Mouse (Mus musculus) heart, postnatal 10 days (tissue): ENCODE data around the gene Slc25a29. TPM values are rescaled to one million over a fixed set of nuclear protein-coding genes. Genes with fewer than 3 reads are reported as not detected.
"Not testable (repeated sequence)": the region's sequence is repeated elsewhere in the genome, so short reads cannot be mapped to it uniquely, and the experiment has no call there.

Experiments used
- DNase-seq, 2 experiments: peaks; one replicate each; pipeline ENCODE4 v3.0.0; 2021
- intact Hi-C: fragments of 180-260 bp; cut with DNase I; formaldehyde crosslinking; loops from one replicate; pipeline ENCODE4 v1.15.1; 2025
- total RNA-seq, 2 experiments: library from RNA; stranded (reverse); gene quantifications; 2 replicates each; pipeline ENCODE4 v1.2.3; 2021

The Slc25a29 gene
- total RNA-seq = 1 to 10 TPM; 2.4 to 2.8 TPM

DNA sequence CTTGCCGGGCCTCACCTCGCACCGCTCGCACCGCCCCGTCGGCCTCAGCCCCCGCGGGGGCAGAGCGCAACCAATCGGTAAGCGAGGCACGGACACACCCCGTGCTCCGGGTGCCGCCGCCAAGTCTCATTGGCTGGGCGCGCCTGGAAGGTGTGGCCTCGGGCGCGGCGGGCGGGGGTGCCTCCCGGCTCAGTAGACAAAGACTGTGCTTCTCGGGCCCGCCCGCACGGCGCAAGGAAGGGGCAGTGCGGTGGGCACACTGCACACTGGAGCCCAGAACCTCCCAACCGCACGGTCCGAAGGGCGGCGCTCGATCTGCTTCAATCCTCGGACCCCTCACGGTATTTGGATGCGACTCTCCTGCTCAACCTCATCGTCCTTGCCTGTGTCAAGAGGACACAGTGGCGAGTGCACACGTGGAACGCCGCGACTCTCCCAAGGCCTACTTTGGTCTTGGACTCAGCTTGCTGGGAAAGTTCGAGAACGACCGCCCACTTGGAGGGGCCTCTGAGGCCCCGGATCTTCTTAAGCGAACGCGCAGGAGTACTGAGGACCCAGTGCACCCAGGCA is at the start of gene Slc25a29, which contains the start of gene Slc25a47:
Gene Slc25a29 (minus strand): TSS at position 44 of the 570 bp plus-strand sequence.
Gene Slc25a47 (plus strand): TSS at position 207 of the 570 bp plus-strand sequence.
- intact Hi-C loops = loop anchor here (2.0 kb wide), 2 partner anchors 41 to 57 kb away; partner anchors contain the start of gene Wdr25
- peak; percentile 98 for DNase-seq

DNA sequence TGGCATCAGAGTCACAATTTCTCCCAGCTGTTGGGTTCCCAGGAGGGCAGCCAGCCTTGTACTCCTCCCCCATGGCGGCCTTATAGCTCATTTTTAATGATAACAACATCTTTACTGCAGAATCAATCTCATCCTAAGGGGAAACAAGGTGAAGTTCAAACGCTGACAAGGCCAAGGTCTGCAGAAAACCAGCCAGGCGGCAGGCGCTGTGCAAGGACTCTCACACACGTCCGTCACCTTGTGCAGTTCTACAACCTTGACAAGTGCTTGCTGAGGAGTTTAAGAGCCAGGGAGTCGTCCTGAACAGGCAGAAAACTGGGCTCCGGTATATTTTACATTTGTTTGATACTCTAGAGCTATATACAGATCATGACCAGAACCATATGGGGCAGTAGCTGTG is 47.1 kb upstream of the Slc25a29 start:
- intact Hi-C loops = no loop called here
- DNase-seq = no peak

GRCm38 (mm10) chr12:108881192-108881591 is 45.5 kb upstream of the Slc25a29 start:
- intact Hi-C loops = no loop called here
- DNase-seq = no peak

DNA sequence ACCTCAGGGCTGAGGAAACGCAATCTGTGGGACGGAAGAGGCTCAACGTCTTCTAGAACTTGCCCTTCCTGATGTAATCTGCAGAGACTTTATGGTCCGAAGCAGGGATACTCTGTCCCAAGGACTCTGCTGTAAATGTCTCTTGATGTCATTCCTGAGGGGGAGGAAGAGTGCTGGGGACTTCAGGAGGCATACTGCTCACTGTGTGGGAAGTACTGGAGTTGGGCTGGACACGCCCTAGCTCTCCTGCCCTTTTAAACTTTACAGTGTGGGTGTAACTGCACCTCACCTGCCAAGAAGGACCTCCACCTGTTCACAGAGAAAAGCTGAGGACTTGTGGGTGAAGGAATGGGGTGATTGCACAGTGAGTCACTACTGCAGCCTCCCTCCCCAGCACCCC is 44.9 kb upstream of the Slc25a29 start:
- intact Hi-C loops = no loop called here
- no peak for DNase-seq

DNA sequence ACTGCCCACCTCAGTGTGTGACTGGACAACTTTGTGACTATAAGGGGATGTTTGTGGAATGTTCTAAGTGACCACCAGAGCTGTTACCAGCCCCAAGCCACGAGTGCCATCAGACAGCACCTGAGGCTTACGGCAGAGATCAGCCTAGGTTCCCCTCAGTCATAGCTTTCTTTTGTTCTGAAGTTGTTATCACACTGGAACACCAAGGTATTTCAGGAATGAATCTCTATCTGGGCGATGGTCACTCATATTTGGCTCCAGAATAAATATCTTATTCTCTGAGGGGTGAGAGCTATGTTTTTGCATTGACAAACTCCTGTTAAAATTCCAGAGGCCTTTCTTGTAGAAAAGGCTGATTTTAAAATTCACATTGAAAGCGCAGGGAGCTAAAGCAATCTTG is 43.5 kb upstream of the Slc25a29 start:
- no peak for DNase-seq
- intact Hi-C loops = no loop called here

- DNase-seq = no peak
- intact Hi-C loops = no loop called here
Observed at GRCm38 (mm10) chr12:108873122-108873521, 37.4 kb upstream of the Slc25a29 start.

GRCm38 (mm10) chr12:108869575-108869974 is 33.9 kb upstream of the Slc25a29 start:
- intact Hi-C loops = no loop called here
- no peak for DNase-seq

DNA sequence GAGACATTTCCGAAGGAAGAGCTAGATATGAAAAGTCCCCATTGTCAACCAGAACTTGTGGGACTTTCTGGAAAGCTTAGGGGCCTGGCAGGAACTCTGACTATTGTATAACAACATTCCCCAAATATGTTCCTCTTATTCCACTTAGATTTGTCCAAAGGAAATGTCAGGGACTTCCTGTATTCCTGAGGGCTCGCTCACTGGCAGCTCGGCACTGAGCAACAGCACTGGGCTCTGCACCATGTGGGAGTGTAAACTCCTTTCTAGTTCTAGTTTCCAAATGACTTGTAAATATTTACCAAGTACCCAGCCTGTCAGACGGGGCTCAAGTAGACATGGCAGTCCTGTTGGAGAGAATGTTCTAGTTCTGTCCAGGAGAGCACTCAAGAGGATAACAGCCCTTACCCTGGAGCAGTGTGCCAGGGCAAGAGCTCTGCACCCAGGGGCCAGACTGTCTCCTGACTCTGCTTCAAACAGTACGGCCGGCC is 29.4 kb upstream of the Slc25a29 start:
- intact Hi-C loops = no loop called here
- no peak for DNase-seq

DNA sequence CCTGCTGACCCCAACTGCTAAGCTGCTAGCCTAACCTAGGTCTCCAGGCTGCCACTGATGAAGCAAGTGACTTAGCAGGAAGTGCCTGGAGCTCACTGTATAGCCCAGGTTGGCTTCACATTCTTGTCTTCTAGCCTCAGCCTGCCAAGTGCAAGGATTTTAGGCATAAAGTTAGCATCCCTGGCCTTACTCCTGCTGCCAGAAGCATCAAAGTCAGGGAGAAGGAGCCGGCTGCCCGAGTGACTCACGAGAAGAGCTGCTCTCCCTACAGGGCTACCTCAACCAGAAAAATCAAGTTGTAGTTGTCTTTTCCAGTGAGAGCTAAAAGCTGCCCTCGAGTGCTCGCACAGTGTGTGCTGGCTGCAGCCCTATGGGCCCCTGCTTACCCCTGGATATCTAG is 22.8 kb upstream of the Slc25a29 start:
- DNase-seq = no peak
- intact Hi-C loops = no loop called here

GRCm38 (mm10) chr12:108857589-108858184 is 22.0 kb upstream of the Slc25a29 start:
- intact Hi-C loops = no loop called here
- peak; percentile 39 to 56 for DNase-seq

- no peak for DNase-seq
- intact Hi-C loops = no loop called here
Observed at GRCm38 (mm10) chr12:108857109-108857508, 21.4 kb upstream of the Slc25a29 start.

DNA sequence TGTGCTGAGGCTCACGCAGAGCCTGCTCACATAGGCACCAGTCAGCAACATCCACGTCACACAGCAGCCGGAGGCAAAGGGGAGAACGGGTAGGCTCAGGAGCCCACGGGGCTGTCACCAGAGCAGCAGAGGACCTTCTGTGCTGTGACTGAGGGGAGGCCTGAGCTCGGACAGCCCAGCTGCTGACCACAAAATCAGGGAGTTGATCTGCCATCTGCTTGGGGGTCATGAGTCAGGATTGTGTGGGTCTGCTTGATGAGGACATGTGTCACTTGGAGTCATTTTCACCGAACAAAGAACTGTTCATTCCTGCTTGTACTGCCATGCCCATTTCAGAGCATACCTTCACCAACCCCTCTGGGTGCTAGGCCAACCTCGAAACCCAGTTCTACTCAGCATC is 20.5 kb upstream of the Slc25a29 start:
- DNase-seq = no peak
- intact Hi-C loops = no loop called here

DNA sequence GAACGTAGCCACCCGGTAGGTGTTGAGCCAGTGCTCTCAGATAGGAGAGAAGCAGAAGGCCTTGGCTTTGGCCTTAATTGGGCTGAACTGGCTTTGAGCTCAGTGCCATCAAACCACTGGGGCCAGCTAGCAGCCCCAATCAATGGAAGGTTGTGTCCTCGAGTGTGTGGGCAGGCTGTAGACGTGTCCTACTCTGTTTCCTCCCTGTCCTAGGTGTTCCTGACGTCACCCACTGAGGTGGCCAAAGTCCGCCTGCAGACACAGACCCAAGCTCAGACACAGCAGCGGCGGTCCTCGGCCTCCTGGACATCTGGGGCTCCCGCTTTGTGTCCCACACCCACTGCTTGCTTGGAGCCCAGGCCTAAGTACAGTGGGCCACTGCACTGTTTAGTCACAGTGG is 19.4 kb upstream of the Slc25a29 start:
- DNase-seq = no peak

DNA sequence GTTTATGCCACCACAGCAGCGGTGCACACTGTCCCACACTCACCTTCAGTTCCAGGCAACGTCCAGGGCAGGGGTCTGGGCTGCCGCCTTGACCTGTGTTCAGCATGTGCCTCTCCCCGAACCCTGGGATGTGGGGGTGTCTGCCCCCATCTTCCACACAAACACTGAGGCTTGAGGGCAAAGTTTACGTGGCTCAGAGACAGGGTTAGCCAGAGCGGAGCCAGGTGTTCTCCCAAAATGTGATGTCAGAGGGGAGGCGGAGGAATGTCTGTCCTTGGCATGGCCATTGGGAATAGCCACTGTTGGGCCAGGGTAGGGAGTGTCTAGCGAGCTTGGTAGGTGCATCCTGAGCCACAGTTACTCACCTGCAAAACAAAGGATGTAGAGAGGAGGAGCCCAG is 17.1 kb upstream of the Slc25a29 start:
- DNase-seq = no peak
- intact Hi-C loops = no loop called here

More for the DNA sequence above, 19.4 kb upstream of the Slc25a29 start:
- intact Hi-C loops = no loop called here

DNA sequence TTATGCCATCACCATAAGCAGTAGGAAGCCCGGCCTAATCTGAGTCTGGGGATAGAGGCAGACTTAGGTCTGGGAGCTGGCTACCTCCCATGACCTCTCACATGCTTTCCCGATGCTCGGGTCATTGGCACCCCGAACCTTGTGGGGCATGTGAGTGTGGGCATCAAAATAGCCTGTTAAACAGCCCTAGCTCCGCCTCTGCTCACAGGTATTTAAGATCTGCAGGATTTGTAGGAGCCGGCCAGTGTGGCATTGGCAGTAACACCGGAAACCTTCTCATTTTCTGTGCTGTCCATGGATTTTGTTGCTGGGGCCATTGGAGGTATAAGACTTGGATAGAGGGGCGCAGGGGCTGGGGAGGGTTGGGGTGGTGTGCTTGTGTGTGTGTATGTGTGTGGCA is 15.2 kb upstream of the Slc25a29 start:
- no peak for DNase-seq
- intact Hi-C loops = no loop called here

DNA sequence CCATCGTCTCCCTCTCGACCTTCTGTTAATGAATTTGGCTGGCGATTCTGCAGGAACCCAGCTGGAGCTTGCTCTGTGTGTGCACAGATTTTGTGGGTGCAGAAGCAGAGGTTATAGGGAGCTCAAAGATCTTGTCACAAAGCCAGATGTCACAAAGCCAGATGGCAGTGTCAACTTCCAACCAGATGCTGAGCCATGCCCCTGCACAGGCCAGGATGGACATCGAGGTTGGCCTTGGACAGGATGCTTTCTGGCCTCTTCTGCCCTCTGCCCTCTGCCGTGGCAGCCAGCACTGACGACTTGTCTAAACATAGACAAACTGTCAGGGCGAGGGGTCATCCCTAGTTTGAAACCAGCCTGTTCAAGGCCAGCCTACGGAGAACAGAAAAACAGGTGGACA is 14.4 kb upstream of the Slc25a29 start:
- intact Hi-C loops = no loop called here
- peak in 1 of 2 experiments; percentile 43 for DNase-seq

DNA sequence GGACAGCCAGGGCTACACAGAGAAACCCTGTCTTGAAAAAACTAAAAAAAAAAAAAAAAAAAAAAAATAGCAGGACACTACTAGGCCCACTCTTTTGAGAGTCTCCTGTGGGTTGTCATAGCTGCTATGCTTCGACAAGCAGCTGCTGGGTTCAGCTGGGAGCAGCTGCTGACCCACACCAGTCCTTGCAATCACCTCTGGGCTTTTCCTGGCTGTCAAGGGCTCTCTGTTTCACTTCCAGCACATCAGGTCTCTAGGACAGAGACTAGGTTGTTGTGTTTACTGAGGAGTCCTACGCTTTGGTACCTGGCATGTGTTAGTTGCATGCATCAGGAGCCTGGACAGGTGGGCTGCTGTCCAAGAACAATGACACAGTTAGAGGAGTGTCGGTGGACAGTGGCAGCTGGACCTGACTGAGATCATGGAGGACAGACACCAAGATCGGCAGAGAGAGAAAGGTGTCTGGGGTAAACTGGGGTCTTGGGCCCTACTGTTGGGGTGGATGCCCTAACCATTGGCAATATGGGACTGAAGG is 13.9 kb upstream of the Slc25a29 start:
- peak in 1 of 2 experiments; percentile 44 for DNase-seq
- intact Hi-C loops = no loop called here

DNA sequence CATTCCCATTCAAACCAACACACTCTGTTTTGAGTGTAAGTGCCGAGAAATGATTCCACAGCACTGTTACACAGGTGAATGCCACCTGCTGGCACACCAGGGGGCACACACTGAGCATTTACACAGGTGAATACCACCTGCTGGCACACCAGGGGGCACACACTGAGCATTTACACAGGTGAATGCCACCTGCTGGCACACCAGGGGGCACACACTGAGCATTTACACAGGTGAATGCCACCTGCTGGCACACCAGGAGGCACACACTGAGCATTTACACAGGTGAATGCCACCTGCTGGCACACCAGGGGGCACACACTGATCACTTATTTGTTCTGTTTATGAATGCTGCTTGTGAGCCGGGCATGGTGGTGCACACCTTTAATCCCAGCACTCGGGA is 12.3 kb upstream of the Slc25a29 start:
- intact Hi-C loops, DNase-seq: not testable (repeated sequence)

GRCm38 (mm10) chr12:108842663-108843062 is 7.0 kb upstream of the Slc25a29 start:
- DNase-seq = no peak
- intact Hi-C loops = no loop called here

DNA sequence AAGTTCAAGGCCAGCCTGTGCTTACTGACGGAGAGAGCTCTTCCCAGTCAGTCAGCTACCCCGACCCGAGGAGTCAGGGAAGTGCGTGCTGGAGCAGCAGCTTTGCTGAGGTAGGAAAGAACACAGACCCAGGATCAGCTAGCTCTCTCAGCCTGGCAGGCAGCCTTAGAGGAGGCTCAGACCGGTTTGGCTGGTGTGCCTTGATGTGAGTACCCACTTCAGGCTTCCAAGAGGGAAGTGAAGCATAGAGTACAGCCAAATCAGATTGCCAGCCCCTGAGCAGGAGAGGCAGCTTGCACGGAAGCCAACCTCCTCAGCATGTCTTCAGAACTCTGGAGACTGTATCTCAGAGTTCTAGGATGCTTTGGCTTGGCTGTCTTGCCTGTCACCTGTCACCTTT is 5.5 kb upstream of the Slc25a29 start:
- intact Hi-C loops = no loop called here
- no peak for DNase-seq

GRCm38 (mm10) chr12:108836722-108837121 is 1.0 kb upstream of the Slc25a29 start:
- intact Hi-C loops = loop anchor here (2.0 kb wide), 1 partner anchor 56 kb away; the partner anchor contains the start of gene Wdr25

More at GRCm38 (mm10) chr12:108836722-108837121, 1.0 kb upstream of the Slc25a29 start:
- no peak for DNase-seq
